Mouse (Mus musculus): ENCODE results near the gene Fgd2. TPM values are rescaled to one million over a fixed set of nuclear protein-coding genes. Genes with fewer than 3 reads are reported as not detected.

Fgd2 gene
- polyA plus RNA-seq, 3 experiments from 2014 or later, result 1.5 to 3.3 TPM; not detected in 1

GRCm38 (mm10) chr17:29399241-29399910, 38.7 kb downstream of the Fgd2 start:
- no peak for ATAC-seq

- ATAC-seq, result no peak
Measured at GRCm38 (mm10) chr17:29400044-29400443, 39.3 kb downstream of the Fgd2 start.

- no peak for ATAC-seq
Measured at GRCm38 (mm10) chr17:29401741-29402268, 41.1 kb downstream of the Fgd2 start.

- no peak for ATAC-seq
Measured at GRCm38 (mm10) chr17:29403179-29403578, 42.5 kb downstream of the Fgd2 start.

- no peak for ATAC-seq
Measured at GRCm38 (mm10) chr17:29405501-29405900, 44.8 kb downstream of the Fgd2 start.

GRCm38 (mm10) chr17:29406077-29406476, 45.4 kb downstream of the Fgd2 start:
- ATAC-seq, result no peak

- no peak for ATAC-seq
Measured at GRCm38 (mm10) chr17:29407405-29407804, 46.7 kb downstream of the Fgd2 start.

- no peak for ATAC-seq
Measured at GRCm38 (mm10) chr17:29408364-29408763, 47.6 kb downstream of the Fgd2 start.

- ATAC-seq, result no peak
Measured at GRCm38 (mm10) chr17:29409800-29410343, 49.2 kb downstream of the Fgd2 start.

- ATAC-seq, result no peak
Measured at GRCm38 (mm10) chr17:29411821-29412425, 51.2 kb downstream of the Fgd2 start.

GRCm38 (mm10) chr17:29414566-29414965, 53.9 kb downstream of the Fgd2 start:
- ATAC-seq, result no peak

GRCm38 (mm10) chr17:29415761-29416662, 55.3 kb downstream of the Fgd2 start:
- ATAC-seq, result no peak

GRCm38 (mm10) chr17:29416757-29417156, 56.0 kb downstream of the Fgd2 start:
- no peak for ATAC-seq

- ATAC-seq, result no peak
Measured at GRCm38 (mm10) chr17:29418758-29419380, 58.2 kb downstream of the Fgd2 start.

- ATAC-seq, result no peak
Measured at GRCm38 (mm10) chr17:29419976-29420739, 59.4 kb downstream of the Fgd2 start.

- no peak for ATAC-seq
Measured at GRCm38 (mm10) chr17:29421319-29421718, 60.6 kb downstream of the Fgd2 start.

GRCm38 (mm10) chr17:29422337-29422736, 61.6 kb downstream of the Fgd2 start:
- no peak for ATAC-seq

GRCm38 (mm10) chr17:29422912-29423504, 62.3 kb downstream of the Fgd2 start:
- no peak for ATAC-seq

GRCm38 (mm10) chr17:29423991-29424390, 63.3 kb downstream of the Fgd2 start:
- no peak for ATAC-seq

- no peak for ATAC-seq
Measured at GRCm38 (mm10) chr17:29425345-29425744, 64.6 kb downstream of the Fgd2 start.

GRCm38 (mm10) chr17:29428213-29428612, 67.5 kb downstream of the Fgd2 start:
- no peak for ATAC-seq
